Mouse (Mus musculus) lung, postnatal 0 days (tissue): ENCODE measurements around the gene Rps3a1.

Experiments
- CTCF ChIP-seq: IDR thresholded peaks from 2 replicates; pipeline ENCODE4 v1.5.1; 2016; ENCODE audit warnings: antibody characterized with exemption, mild to moderate bottlenecking
- EP300 ChIP-seq: IDR thresholded peaks from 2 replicates; pipeline ENCODE4 v1.6.1; 2016; ENCODE audit warnings: antibody characterized with exemption, mild to moderate bottlenecking, control low read depth

GRCm38 (mm10) chr3:86135886-86136563, 6.5 kb downstream of the Rps3a1 start:
- no peak for TF ChIP-seq EP300
- no peak for TF ChIP-seq CTCF
